Mouse (Mus musculus): ENCODE results near the gene Tln1. TPM values are rescaled to one million over a fixed set of nuclear protein-coding genes. Genes with fewer than 3 reads are reported as not detected.

The Tln1 gene
- total and polyA plus RNA-seq, 3 experiments = 22.9 to 146 (median 112) TPM

DNA sequence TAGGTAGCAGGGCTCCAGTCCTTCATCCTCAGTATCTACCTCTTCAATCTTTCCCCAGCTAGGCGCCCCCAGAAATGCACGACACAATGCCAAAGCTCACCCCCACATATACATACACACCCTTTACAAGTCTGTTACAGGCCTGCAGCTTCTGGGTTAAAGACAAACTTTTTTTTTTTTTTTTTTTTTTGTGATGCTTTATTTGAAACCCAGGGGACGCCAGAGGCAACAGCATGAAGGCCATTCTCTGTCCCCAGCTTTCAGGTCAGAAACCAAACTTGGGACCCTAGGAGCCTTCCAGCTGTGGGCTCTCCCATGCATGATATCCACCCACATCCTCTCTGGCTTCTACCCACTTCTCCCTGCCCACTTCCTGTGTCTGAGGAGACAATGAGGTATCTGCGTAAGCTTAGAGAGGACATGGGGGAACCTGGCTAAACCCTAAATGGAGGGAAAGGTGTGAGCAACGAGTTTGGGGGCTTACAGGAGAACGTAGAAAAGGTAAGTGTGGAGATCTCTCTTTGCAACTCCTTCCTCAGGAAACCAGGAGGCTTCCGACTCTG is 80.5 kb downstream of the Tln1 start (continued):
- TF ChIP-seq E2F4 (IDR thresholded peaks at IDR 0.05; ENCODE audit: borderline replicate concordance, low read depth, low read length) (no peak), RCOR1 (IDR thresholded peaks at IDR 0.05; ENCODE audit: low read depth, low read length) (no peak), BHLHE40 (IDR thresholded peaks at IDR 0.05; ENCODE audit: borderline replicate concordance, low read depth, low read length) (no peak), NELFE (IDR thresholded peaks at IDR 0.05; ENCODE audit: low read depth, low read length) (no peak), POLR2A (IDR thresholded peaks at IDR 0.05; ENCODE audit: control insufficient read depth in 1 of 2, insufficient read depth in 1 of 2, low read depth in 1 of 2, low read length in 2 of 2, poor library complexity in 1 of 2) (no peak), ZC3H11A (IDR thresholded peaks at IDR 0.05; ENCODE audit: low read depth, low read length) (no peak), ETS1 (IDR thresholded peaks at IDR 0.05; ENCODE audit: low read depth, low read length) (0 out of 2 replicates have a peak, but pooled peaks have one; percentile 32), MAZ (IDR thresholded peaks at IDR 0.05; ENCODE audit: low read depth, low read length) (no peak), JUND (IDR thresholded peaks at IDR 0.05; ENCODE audit: low read depth, low read length) (no peak), MAX (IDR thresholded peaks at IDR 0.05; ENCODE audit: low read length) (no peak), POLR2AphosphoS2 (IDR thresholded peaks at IDR 0.05; ENCODE audit: low read length) (no peak), ZNF384 (IDR thresholded peaks at IDR 0.05; ENCODE audit: low read depth, low read length) (peak; percentile 85), GATA1 (IDR thresholded peaks at IDR 0.05; ENCODE audit: low read depth, low read length) (no peak), POLR2AphosphoS5 (IDR thresholded peaks at IDR 0.05; ENCODE audit: borderline replicate concordance, low read depth, low read length) (no peak), TCF12 (IDR thresholded peaks at IDR 0.05; ENCODE audit: low read depth, low read length) (0 out of 2 replicates have a peak, but pooled peaks have one; percentile 21), CHD2 (IDR thresholded peaks at IDR 0.05; ENCODE audit: low read length) (no peak), SMC3 (IDR thresholded peaks at IDR 0.05; ENCODE audit: low read depth, low read length) (no peak), TAL1 (IDR thresholded peaks at IDR 0.05; ENCODE audit: low read length) (no peak), ELF1 (IDR thresholded peaks at IDR 0.05; ENCODE audit: low read depth, low read length) (0 out of 2 replicates have a peak, but pooled peaks have one; percentile 14)

Other genes with a start within 250 kb of the Tln1 start
- 2.4 and 4.7 TPM in 2 replicates for gene Rusc2, start 180.7 kb downstream of the Tln1 start, total RNA-seq (2012; rRNA removed)
- 1 to 10 TPM in 1 of 2 experiments, not detected in 1; 7.3 TPM for gene Rusc2, start 180.7 kb downstream of the Tln1 start, polyA plus RNA-seq (2012; ENCODE audit: insufficient read depth in 1 of 2, insufficient read length in 2 of 2, low read depth in 1 of 2, low replicate concordance in 2 of 2, missing spikeins in 1 of 2)
- not detected in 2 replicates for gene Fam166b, start 133.6 kb downstream of the Tln1 start, total RNA-seq (2012; rRNA removed)
- gene Fam166b, start 133.6 kb downstream of the Tln1 start, polyA plus RNA-seq (2012; ENCODE audit: insufficient read depth in 1 of 2, insufficient read length in 2 of 2, low read depth in 1 of 2, low replicate concordance in 2 of 2, missing spikeins in 1 of 2) = not detected
- 7.6 and 9.1 TPM in 2 replicates for gene Tesk1, start 120.8 kb downstream of the Tln1 start, total RNA-seq (2012; rRNA removed)
- 10 to 100 TPM in 1 of 2 experiments, not detected in 1; 24.6 TPM for gene Tesk1, start 120.8 kb downstream of the Tln1 start, polyA plus RNA-seq (2012; ENCODE audit: insufficient read depth in 1 of 2, insufficient read length in 2 of 2, low read depth in 1 of 2, low replicate concordance in 2 of 2, missing spikeins in 1 of 2)
- 0.52 and 1.3 TPM in 2 replicates for gene Cd72, start 108.1 kb downstream of the Tln1 start, total RNA-seq (2012; rRNA removed)
- gene Cd72, start 108.1 kb downstream of the Tln1 start, polyA plus RNA-seq (2012; ENCODE audit: insufficient read depth in 1 of 2, insufficient read length in 2 of 2, low read depth in 1 of 2, low replicate concordance in 2 of 2, missing spikeins in 1 of 2) = 1 to 10 TPM in 1 of 2 experiments, not detected in 1; 2.4 TPM
- 0.08 TPM in 1 of 2 replicates, not detected in the other for gene Sit1, start 79.0 kb downstream of the Tln1 start, total RNA-seq (2012; rRNA removed)
- under 1 TPM in 1 of 2 experiments, not detected in 1; 0.06 TPM for gene Sit1, start 79.0 kb downstream of the Tln1 start, polyA plus RNA-seq (2012; ENCODE audit: insufficient read depth in 1 of 2, insufficient read length in 2 of 2, low read depth in 1 of 2, low replicate concordance in 2 of 2, missing spikeins in 1 of 2)
- 32.9 and 44.3 TPM in 2 replicates for gene Ccdc107, start 69.8 kb downstream of the Tln1 start, total RNA-seq (2012; rRNA removed)
- gene Ccdc107, start 69.8 kb downstream of the Tln1 start, polyA plus RNA-seq (2012; ENCODE audit: insufficient read depth in 1 of 2, insufficient read length in 2 of 2, low read depth in 1 of 2, low replicate concordance in 2 of 2, missing spikeins in 1 of 2) = 10 to 100 TPM in 1 of 2 experiments, not detected in 1; 56.7 TPM
- 26.3 and 26.5 TPM in 2 replicates for gene Arhgef39, start 63.0 kb downstream of the Tln1 start, total RNA-seq (2012; rRNA removed)
- 10 to 100 TPM in 1 of 2 experiments, not detected in 1; 56.7 TPM for gene Arhgef39, start 63.0 kb downstream of the Tln1 start, polyA plus RNA-seq (2012; ENCODE audit: insufficient read depth in 1 of 2, insufficient read length in 2 of 2, low read depth in 1 of 2, low replicate concordance in 2 of 2, missing spikeins in 1 of 2)
- 0.77 and 1.2 TPM in 2 replicates for gene Car9, start 55.7 kb downstream of the Tln1 start, total RNA-seq (2012; rRNA removed)
- gene Car9, start 55.7 kb downstream of the Tln1 start, polyA plus RNA-seq (2012; ENCODE audit: insufficient read depth in 1 of 2, insufficient read length in 2 of 2, low read depth in 1 of 2, low replicate concordance in 2 of 2, missing spikeins in 1 of 2) = 1 to 10 TPM in 1 of 2 experiments, not detected in 1; 3.3 TPM
- 0.08 TPM in 1 of 2 replicates, not detected in the other for gene Tpm2, start 38.9 kb downstream of the Tln1 start, total RNA-seq (2012; rRNA removed)
- not detected for gene Tpm2, start 38.9 kb downstream of the Tln1 start, polyA plus RNA-seq (2012; ENCODE audit: insufficient read depth in 1 of 2, insufficient read length in 2 of 2, low read depth in 1 of 2, low replicate concordance in 2 of 2, missing spikeins in 1 of 2)
- gene Creb3, start 359 bp downstream of the Tln1 start, total RNA-seq (2012; rRNA removed) = 14.9 and 17.1 TPM in 2 replicates
- gene Creb3, start 359 bp downstream of the Tln1 start, polyA plus RNA-seq (2012; ENCODE audit: insufficient read depth in 1 of 2, insufficient read length in 2 of 2, low read depth in 1 of 2, low replicate concordance in 2 of 2, missing spikeins in 1 of 2) = 10 to 100 TPM in 1 of 2 experiments, not detected in 1; 21.3 TPM
- 14.3 and 17.1 TPM in 2 replicates for gene Rgp1, start 16.0 kb upstream of the Tln1 start, total RNA-seq (2012; rRNA removed)
- gene Rgp1, start 16.0 kb upstream of the Tln1 start, polyA plus RNA-seq (2012; ENCODE audit: insufficient read depth in 1 of 2, insufficient read length in 2 of 2, low read depth in 1 of 2, low replicate concordance in 2 of 2, missing spikeins in 1 of 2) = 10 to 100 TPM in 1 of 2 experiments, not detected in 1; 47.6 TPM
- gene Gba2, start 16.2 kb upstream of the Tln1 start, total RNA-seq (2012; rRNA removed) = 5.7 and 6.2 TPM in 2 replicates
- 10 to 100 TPM in 1 of 2 experiments, not detected in 1; 24.9 TPM for gene Gba2, start 16.2 kb upstream of the Tln1 start, polyA plus RNA-seq (2012; ENCODE audit: insufficient read depth in 1 of 2, insufficient read length in 2 of 2, low read depth in 1 of 2, low replicate concordance in 2 of 2, missing spikeins in 1 of 2)
- 0.73 and 1.0 TPM in 2 replicates for gene Msmp, start 21.8 kb upstream of the Tln1 start, total RNA-seq (2012; rRNA removed)
- 1 to 10 TPM in 1 of 2 experiments, not detected in 1; 2.5 TPM for gene Msmp, start 21.8 kb upstream of the Tln1 start, polyA plus RNA-seq (2012; ENCODE audit: insufficient read depth in 1 of 2, insufficient read length in 2 of 2, low read depth in 1 of 2, low replicate concordance in 2 of 2, missing spikeins in 1 of 2)
- gene Npr2, start 69.2 kb upstream of the Tln1 start, total RNA-seq (2012; rRNA removed) = 0.27 and 0.49 TPM in 2 replicates
- gene Npr2, start 69.2 kb upstream of the Tln1 start, polyA plus RNA-seq (2012; ENCODE audit: insufficient read depth in 1 of 2, insufficient read length in 2 of 2, low read depth in 1 of 2, low replicate concordance in 2 of 2, missing spikeins in 1 of 2) = 1 to 10 TPM in 1 of 2 experiments, not detected in 1; 2.3 TPM
- gene Spag8, start 90.9 kb upstream of the Tln1 start, total RNA-seq (2012; rRNA removed) = 0.15 and 0.29 TPM in 2 replicates
- gene Spag8, start 90.9 kb upstream of the Tln1 start, polyA plus RNA-seq (2012; ENCODE audit: insufficient read depth in 1 of 2, insufficient read length in 2 of 2, low read depth in 1 of 2, low replicate concordance in 2 of 2, missing spikeins in 1 of 2) = under 1 TPM in 1 of 2 experiments, not detected in 1; 0.57 TPM
- gene Hint2, start 93.8 kb upstream of the Tln1 start, total RNA-seq (2012; rRNA removed) = 35.3 and 46.4 TPM in 2 replicates
- 100 to 1,000 TPM in 1 of 2 experiments, 10 to 100 TPM in 1; 33.2 to 254 TPM for gene Hint2, start 93.8 kb upstream of the Tln1 start, polyA plus RNA-seq (2012; ENCODE audit: insufficient read depth in 1 of 2, insufficient read length in 2 of 2, low read depth in 1 of 2, low replicate concordance in 2 of 2, missing spikeins in 1 of 2)
- gene Tmem8b, start 106.3 kb upstream of the Tln1 start, total RNA-seq (2012; rRNA removed) = 0.42 and 0.46 TPM in 2 replicates
- 1 to 10 TPM in 1 of 2 experiments, not detected in 1; 3.6 TPM for gene Tmem8b, start 106.3 kb upstream of the Tln1 start, polyA plus RNA-seq (2012; ENCODE audit: insufficient read depth in 1 of 2, insufficient read length in 2 of 2, low read depth in 1 of 2, low replicate concordance in 2 of 2, missing spikeins in 1 of 2)
- 7.0 and 8.8 TPM in 2 replicates for gene Fam221b, start 106.5 kb upstream of the Tln1 start, total RNA-seq (2012; rRNA removed)
- under 1 TPM in 1 of 2 experiments, not detected in 1; 0.10 TPM for gene Fam221b, start 106.5 kb upstream of the Tln1 start, polyA plus RNA-seq (2012; ENCODE audit: insufficient read depth in 1 of 2, insufficient read length in 2 of 2, low read depth in 1 of 2, low replicate concordance in 2 of 2, missing spikeins in 1 of 2)
- not detected in 2 replicates for gene Olfr70, start 138.1 kb upstream of the Tln1 start, total RNA-seq (2012; rRNA removed)
- gene Olfr70, start 138.1 kb upstream of the Tln1 start, polyA plus RNA-seq (2012; ENCODE audit: insufficient read depth in 1 of 2, insufficient read length in 2 of 2, low read depth in 1 of 2, low replicate concordance in 2 of 2, missing spikeins in 1 of 2) = not detected
- gene Olfr71, start 147.6 kb upstream of the Tln1 start, total RNA-seq (2012; rRNA removed) = not detected in 2 replicates
- not detected for gene Olfr71, start 147.6 kb upstream of the Tln1 start, polyA plus RNA-seq (2012; ENCODE audit: insufficient read depth in 1 of 2, insufficient read length in 2 of 2, low read depth in 1 of 2, low replicate concordance in 2 of 2, missing spikeins in 1 of 2)
- not detected in 2 replicates for gene Hrct1, start 164.5 kb upstream of the Tln1 start, total RNA-seq (2012; rRNA removed)
- gene Hrct1, start 164.5 kb upstream of the Tln1 start, polyA plus RNA-seq (2012; ENCODE audit: insufficient read depth in 1 of 2, insufficient read length in 2 of 2, low read depth in 1 of 2, low replicate concordance in 2 of 2, missing spikeins in 1 of 2) = not detected
- not detected in 2 replicates for gene Spaar, start 167.3 kb upstream of the Tln1 start, total RNA-seq (2012; rRNA removed)
- not detected for gene Spaar, start 167.3 kb upstream of the Tln1 start, polyA plus RNA-seq (2012; ENCODE audit: insufficient read depth in 1 of 2, insufficient read length in 2 of 2, low read depth in 1 of 2, low replicate concordance in 2 of 2, missing spikeins in 1 of 2)
- not detected in 2 replicates for gene Olfr159, start 208.3 kb upstream of the Tln1 start, total RNA-seq (2012; rRNA removed)
- not detected for gene Olfr159, start 208.3 kb upstream of the Tln1 start, polyA plus RNA-seq (2012; ENCODE audit: insufficient read depth in 1 of 2, insufficient read length in 2 of 2, low read depth in 1 of 2, low replicate concordance in 2 of 2, missing spikeins in 1 of 2)

All from MEL (cell line).